Mouse (Mus musculus) embryonic fibroblast, embryonic 13.5 days (primary cell): ENCODE measurements around the gene Bcar3. TPM values are rescaled to one million over a fixed set of nuclear protein-coding genes. Genes with fewer than 3 reads are reported as not detected.

Source experiments
- H3K27ac ChIP-seq: 2 replicates; pipeline ENCODE4 v1.5.1; 2012; ENCODE audit warnings: low read length, control low read depth, inconsistent platforms; ENCODE audit not compliant: insufficient read depth
- H3K4me1 ChIP-seq: 2 replicates; pipeline ENCODE4 v1.6.1; 2011; ENCODE audit warnings: low read length; ENCODE audit not compliant: control insufficient read depth, insufficient read depth
- H3K4me3 ChIP-seq: 2 replicates; pipeline ENCODE4 v1.5.1; 2011; ENCODE audit warnings: mild to moderate bottlenecking, control low read depth, low read length; ENCODE audit not compliant: insufficient read depth
- CTCF ChIP-seq: IDR thresholded peaks from 2 replicates; pipeline ENCODE4 v1.5.1; 2011; ENCODE audit warnings: mild to moderate bottlenecking, control low read depth, low read length, moderate library complexity, borderline replicate concordance; ENCODE audit not compliant: insufficient read depth
- POLR2A ChIP-seq: IDR thresholded peaks from 2 replicates; pipeline ENCODE4 v1.6.1; 2011; ENCODE audit warnings: low read depth, mild to moderate bottlenecking, control low read depth, low read length, moderate library complexity
- polyA plus RNA-seq: library from polyadenylated mRNA; stranded (reverse); fragments of >200 nt; gene quantifications from 2 replicates; pipeline ENCODE4 v1.2.4, GENCODE M21; 2011; ENCODE audit warnings: low read depth; ENCODE audit not compliant: missing spikeins, insufficient read length

Gene Bcar3
- polyA plus RNA-seq, 1 experiment = 4.2 TPM

- no peak for TF ChIP-seq CTCF
- no peak for TF ChIP-seq POLR2A
- Histone ChIP-seq H3K4me1 (peaks cover 3% of the 10 kb centered on the region), H3K27ac (peak overlapping the region; percentile 18; the same call in 1 of the 2 replicates), H3K4me3 (no peak overlapping the region)
These were observed 40.0 kb downstream of the Bcar3 start for GRCm38 (mm10) chr3:122333902-122334301.

- no peak overlapping the region for H3K27ac ChIP-seq
These were observed 40.4 kb downstream of the Bcar3 start for GRCm38 (mm10) chr3:122334375-122334774.

GRCm38 (mm10) chr3:122336030-122336429, 42.1 kb downstream of the Bcar3 start:
- peaks cover 3% of the 10 kb centered on the region for H3K4me1 ChIP-seq
- no peak overlapping the region for H3K27ac ChIP-seq
- no peak overlapping the region for H3K4me3 ChIP-seq
- no peak for TF ChIP-seq CTCF
- no peak for TF ChIP-seq POLR2A

More at GRCm38 (mm10) chr3:122334375-122334774, 40.4 kb downstream of the Bcar3 start:
- TF ChIP-seq POLR2A = no peak
- TF ChIP-seq CTCF = no peak
- H3K4me1 ChIP-seq = peaks cover 3% of the 10 kb centered on the region
- no peak overlapping the region for H3K4me3 ChIP-seq

- Histone ChIP-seq H3K4me1 (peaks cover 7% of the 10 kb centered on the region), H3K4me3 (no peak overlapping the region), H3K27ac (no peak overlapping the region)
- TF ChIP-seq CTCF (no peak), POLR2A (no peak)
These were observed 44.1 kb downstream of the Bcar3 start for GRCm38 (mm10) chr3:122337992-122338391.

- Histone ChIP-seq H3K4me3 (no peak overlapping the region), H3K4me1 (peaks cover 5% of the 10 kb centered on the region), H3K27ac (no peak overlapping the region)
- TF ChIP-seq POLR2A (no peak), CTCF (no peak)
These were observed 45.0 kb downstream of the Bcar3 start for GRCm38 (mm10) chr3:122338897-122339296.

GRCm38 (mm10) chr3:122340135-122341068, 46.5 kb downstream of the Bcar3 start:
- H3K27ac ChIP-seq = no peak overlapping the region
- no peak for TF ChIP-seq CTCF
- TF ChIP-seq POLR2A = no peak
- peaks cover 11% of the 10 kb centered on the region for H3K4me1 ChIP-seq
- H3K4me3 ChIP-seq = no peak overlapping the region

GRCm38 (mm10) chr3:122343437-122343853, 49.5 kb downstream of the Bcar3 start:
- H3K4me3 ChIP-seq = no peak overlapping the region
- H3K4me1 ChIP-seq = peaks cover 13% of the 10 kb centered on the region
- peak overlapping the region; percentile 77 for H3K27ac ChIP-seq
- TF ChIP-seq CTCF = no peak
- no peak for TF ChIP-seq POLR2A

GRCm38 (mm10) chr3:122344350-122344749, 50.4 kb downstream of the Bcar3 start:
- H3K4me3 ChIP-seq = no peak overlapping the region
- peak overlapping the region; percentile 77 for H3K27ac ChIP-seq
- TF ChIP-seq POLR2A = no peak
- TF ChIP-seq CTCF = no peak

GRCm38 (mm10) chr3:122345977-122346472, 52.1 kb downstream of the Bcar3 start:
- TF ChIP-seq POLR2A (no peak), CTCF (no peak)
- no peak overlapping the region for H3K27ac ChIP-seq
- H3K4me1 ChIP-seq = peaks cover 21% of the 10 kb centered on the region
- H3K4me3 ChIP-seq = no peak overlapping the region

More at GRCm38 (mm10) chr3:122344350-122344749, 50.4 kb downstream of the Bcar3 start:
- peaks cover 19% of the 10 kb centered on the region for H3K4me1 ChIP-seq

- no peak overlapping the region for H3K27ac ChIP-seq
These were observed 52.7 kb downstream of the Bcar3 start for GRCm38 (mm10) chr3:122346600-122346999.

More at GRCm38 (mm10) chr3:122346600-122346999, 52.7 kb downstream of the Bcar3 start:
- Histone ChIP-seq H3K4me1 (peaks cover 21% of the 10 kb centered on the region), H3K4me3 (no peak overlapping the region)
- TF ChIP-seq POLR2A (no peak), CTCF (no peak)
